Mouse (Mus musculus) CH12F3 (cell line): ENCODE data around the gene Kcnk4.
"Not testable (repeated sequence)": the region's sequence is repeated elsewhere in the genome, so short reads cannot be mapped to it uniquely, and the experiment has no call there.

Source experiments
- in situ Hi-C: fragments of 300-500 bp; cut with MboI; formaldehyde crosslinking; loops from 2 replicates; pipeline ENCODE4 v1.14.3; 2020; ENCODE audit warnings: low sequenced_read_pairs

Kcnk4 gene

DNA sequence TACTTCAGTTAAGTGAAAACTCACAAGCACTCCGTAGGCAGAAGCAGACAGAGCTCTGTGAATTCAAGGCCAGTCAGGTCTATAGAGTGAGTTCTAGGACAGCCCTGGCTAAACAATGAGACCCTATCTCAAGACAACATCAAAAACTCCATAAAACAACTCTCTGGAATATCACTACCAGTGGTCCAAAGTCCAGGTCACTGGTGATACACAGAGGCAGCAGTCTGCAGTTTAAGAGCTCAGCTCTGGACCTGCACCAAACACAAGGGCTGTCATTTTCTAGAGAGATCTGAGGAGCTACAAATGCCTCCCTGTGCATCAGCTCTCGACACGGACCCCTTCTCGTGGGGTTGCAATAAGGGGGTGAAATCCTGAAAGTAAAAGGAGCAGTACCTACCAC is 16.0 kb downstream of the Kcnk4 start:
- in situ Hi-C loops = no loop called here

DNA sequence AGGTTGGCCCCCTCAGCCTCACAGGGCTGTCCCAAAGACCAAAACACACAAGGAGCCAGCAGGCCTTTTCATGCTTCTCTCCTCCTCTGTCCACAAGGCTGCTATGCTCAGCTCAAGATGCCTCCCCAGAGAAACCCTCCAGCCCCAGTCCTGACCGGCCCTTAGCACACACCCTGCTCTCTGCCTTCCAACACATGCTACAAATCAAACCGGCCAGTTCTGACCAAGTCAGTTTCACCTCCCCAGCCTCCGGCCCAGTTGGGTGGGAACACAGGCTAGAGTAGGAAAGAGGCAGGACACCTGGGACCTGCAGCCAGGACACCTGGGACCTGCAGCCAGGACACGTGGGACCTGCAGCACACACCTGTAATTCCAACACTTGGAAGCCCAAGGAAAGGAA is 17.8 kb downstream of the Kcnk4 start:
- in situ Hi-C loops = no loop called here

DNA sequence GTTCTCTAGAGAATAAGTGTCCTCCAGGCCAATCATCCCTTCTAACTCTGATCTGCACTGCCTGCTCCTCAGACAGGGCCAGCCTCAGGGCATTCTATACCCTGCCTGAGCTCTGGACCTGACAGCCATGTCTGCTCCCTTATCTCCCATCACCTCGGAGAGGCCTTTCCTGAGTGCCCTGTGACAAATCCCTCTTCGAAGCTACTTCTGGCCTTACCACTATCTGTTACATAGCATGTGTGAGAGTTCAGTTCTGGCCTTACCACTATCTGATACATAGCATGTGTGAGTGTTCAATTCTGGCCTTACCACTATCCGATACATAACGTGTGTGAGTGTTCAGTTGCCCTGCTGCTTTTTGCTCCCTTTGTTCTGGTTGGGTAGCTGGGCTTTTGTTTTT is 19.0 kb downstream of the Kcnk4 start:
- in situ Hi-C loops = no loop called here

DNA sequence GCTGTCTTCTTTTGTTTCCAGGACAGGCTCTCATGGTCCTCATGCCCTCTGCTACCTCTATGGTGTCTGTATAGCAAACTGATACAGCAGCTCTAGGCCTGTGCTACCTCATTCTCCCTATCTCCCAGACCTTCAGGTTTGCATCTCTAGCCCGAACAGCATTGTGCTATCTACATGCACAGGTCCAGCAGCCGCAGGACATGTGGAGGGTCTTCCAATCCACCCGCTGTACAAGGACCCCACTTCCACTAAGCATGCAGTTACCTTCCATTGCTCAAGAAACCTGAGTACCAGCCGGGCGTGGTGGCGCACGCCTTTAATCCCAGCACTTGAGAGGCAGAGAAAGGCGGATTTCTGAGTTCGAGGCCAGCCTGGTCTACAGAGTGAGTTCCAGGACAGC is 19.8 kb downstream of the Kcnk4 start:
- in situ Hi-C loops = no loop called here

DNA sequence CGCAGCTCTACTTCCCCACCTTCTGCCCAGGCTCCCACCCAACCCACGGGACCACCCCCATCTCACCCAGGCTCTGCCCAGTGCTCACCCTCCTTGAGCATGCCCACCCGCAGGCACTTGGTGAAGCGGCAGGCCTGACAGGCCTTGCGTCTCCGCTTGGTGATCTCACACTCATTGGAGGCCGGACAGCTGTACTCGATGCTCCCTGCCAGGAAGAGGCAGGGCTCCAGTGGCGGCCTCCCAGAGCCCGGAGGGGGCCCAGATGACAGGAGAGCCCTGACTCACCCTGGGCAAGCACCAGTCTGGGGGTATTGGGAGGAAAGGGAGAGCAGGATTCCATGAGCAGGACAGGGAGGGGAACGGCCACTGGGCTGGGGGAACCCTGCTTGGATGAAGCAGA is 20.3 kb downstream of the Kcnk4 start:
- in situ Hi-C loops = no loop called here

DNA sequence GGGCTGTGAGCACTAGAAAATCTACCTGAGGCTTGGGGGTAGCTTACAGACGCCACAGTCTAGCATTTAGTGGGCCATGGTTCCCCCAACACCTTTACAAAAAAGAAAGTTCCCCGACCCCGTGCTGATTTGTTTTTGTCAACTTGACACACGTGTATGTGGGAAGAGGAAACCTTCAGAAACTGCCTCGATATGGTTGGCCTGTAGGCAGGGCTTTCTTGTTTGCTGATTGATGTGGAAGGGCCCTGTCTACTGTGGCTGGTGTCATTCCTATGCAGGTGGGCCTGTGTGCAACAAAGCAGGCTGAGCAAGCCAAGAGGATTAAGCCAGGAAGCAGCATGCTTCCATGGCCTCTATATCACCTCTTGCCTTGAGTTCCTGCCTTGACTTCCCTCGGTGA is 21.3 kb downstream of the Kcnk4 start:
- in situ Hi-C loops = no loop called here

DNA sequence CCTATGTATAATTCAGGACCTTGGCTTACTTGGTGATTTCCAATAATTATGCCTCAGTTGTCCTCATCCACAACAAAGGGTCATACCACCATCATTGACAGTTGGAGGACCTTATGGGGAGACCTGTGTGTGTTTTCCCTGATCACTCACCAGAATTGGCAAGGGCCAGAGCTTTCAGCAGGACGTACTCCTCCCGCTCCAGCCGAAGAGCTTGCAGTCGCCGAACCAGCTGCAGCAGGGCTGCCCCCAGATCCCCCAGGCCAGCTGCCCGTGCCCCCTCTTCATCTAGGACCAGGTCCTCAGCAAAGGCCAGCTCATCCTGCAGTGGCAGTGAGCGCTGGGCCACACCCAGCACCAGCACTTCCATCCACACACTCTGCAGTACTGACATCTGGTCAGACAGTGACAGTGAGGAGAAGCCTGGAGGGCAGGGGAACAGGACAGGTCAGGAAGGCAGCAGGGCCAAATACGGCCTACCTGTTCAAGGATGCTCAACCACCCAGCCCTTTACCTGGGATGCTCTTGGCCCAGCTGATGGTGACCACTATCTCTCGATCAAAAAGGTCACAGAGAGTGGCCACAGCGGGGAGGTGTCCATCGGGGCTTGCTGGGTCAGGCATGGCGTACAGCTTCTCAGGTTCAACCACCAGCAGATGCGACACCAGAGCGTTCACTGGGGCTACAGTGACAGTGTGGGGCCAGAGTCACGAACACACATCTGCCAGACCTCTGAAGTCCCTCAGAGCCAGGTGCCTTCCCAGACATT is 21.9 kb downstream of the Kcnk4 start:
- in situ Hi-C loops = no loop called here

DNA sequence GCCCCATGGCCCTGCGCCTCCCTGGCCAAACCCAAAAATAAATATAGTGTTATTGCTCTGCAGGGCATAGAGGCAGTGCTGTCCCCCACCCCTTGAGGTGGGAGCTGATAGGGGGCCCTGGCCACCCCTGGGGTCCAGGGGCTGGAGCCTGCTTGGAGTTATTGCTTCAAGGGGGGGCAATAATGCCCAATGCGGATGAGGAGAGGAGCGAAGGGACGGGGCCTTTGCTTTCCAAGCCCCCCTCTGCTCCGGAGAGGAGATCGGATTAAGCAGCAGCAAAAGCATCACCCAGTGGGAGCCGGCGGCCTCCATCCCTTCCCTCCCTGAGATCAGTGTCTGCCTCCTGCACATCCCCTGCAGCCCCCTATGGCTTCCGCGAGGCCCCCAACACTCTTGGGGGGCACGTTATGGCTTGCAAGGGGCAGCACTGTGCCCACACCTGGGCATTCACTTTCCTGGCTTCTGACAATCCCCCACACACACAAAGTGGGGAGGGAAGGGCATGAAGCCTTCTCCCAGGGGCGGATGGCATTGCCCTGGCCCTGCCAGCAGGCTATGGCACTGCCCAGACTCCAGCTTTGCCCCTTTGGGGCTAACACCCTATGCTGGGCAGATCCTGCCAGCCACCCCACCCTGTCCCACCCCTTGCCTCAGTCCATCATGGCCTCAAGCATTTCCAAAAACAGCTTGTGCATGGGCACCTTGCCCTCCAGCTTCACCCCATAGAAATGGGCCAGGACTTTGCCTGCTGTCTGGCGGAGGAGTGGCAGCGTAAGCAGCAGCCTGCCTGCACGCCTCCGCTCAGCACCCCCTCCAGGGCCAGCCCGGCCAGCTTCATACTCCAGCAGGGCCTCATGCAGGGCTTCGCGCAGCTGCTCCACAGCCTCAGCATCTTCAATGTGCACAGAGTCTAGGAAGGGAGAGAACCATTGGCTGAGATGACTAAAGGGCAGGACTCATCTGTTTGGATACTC is 22.9 kb downstream of the Kcnk4 start:
- in situ Hi-C loops = no loop called here

DNA sequence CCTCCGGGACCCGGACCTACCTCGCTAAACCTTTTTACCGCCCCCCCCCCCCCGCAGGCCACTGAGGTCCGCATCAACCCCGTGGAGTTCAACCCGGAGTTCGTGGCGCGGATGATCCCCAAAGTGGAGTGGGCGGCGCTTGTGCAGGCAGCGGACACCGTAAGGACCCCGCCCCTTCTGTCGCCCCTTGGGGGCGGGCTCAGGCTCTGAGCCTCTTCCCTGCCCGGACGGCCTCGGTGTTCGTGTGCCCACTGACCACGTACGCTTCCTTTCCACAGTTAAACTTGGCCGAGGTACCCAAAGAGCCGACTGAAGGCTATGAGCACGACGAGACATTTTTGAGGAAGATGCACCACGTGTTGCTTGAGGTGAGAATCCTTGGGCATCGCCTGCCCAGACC is 24.0 kb downstream of the Kcnk4 start:
- in situ Hi-C loops = not testable (repeated sequence)

DNA sequence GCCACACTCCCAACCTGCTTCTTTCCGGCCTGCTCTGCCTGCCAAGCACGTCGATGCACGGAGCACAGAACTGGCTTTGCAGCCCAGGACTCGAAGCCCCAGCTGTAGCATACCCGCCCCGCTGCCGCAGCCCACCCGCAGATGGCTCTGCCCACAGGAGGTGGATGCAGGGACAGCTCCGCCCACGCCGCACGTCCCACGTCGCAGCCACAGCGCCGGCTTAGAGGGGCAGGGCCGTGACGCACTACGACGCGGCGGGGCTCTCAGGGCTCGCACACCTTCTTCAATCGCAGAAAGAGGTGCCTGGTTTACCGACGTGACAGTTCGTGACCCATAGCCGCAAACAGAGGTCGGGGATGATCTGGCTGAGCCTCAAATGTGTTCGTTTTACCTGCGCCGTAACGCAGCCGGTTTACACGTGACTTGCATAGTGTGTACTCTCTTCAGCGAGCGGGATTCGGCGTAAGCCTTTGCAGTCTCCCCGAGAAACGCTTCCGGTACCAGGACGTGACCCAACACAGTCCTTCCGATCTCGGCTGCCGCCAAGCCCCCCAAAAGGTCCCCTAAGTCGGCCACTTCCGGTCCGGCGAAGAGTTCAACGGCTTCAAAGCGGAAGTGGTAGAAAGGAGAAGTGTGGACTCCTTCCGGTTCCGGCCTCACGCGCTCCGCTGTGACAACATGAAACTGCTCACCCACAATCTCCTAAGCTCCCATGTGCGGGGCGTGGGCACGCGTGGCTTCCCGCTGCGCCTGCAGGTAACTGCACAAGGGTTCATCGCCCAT is 24.6 kb downstream of the Kcnk4 start, which contains the start of the genes Trmt112 and Prdx5:
Gene Trmt112, plus strand, starts transcription at position 192 of the 783 bp plus-strand sequence.
Gene Prdx5, minus strand, starts transcription at position 600 of the 783 bp plus-strand sequence.
- in situ Hi-C loops = no loop called here

DNA sequence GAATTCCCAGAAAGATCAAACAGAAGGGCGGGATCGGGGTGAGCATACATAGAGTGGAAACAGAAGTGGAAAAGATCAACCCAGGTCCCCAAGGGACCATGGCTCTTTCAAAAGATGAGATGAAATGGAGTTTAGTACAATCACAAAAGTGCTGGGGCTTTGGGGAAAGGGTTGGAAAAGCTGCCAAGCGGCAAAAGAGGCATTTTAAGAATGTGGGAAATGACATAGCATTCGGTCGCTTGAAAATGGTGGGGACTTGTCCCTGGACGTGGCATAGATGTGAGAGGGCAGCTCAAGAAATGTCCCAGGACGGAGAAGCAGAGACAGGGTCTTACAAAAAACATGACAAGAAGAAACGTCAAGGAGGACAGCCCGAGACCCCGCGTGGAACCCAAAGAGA is 25.3 kb downstream of the Kcnk4 start:
- in situ Hi-C loops = no loop called here

DNA sequence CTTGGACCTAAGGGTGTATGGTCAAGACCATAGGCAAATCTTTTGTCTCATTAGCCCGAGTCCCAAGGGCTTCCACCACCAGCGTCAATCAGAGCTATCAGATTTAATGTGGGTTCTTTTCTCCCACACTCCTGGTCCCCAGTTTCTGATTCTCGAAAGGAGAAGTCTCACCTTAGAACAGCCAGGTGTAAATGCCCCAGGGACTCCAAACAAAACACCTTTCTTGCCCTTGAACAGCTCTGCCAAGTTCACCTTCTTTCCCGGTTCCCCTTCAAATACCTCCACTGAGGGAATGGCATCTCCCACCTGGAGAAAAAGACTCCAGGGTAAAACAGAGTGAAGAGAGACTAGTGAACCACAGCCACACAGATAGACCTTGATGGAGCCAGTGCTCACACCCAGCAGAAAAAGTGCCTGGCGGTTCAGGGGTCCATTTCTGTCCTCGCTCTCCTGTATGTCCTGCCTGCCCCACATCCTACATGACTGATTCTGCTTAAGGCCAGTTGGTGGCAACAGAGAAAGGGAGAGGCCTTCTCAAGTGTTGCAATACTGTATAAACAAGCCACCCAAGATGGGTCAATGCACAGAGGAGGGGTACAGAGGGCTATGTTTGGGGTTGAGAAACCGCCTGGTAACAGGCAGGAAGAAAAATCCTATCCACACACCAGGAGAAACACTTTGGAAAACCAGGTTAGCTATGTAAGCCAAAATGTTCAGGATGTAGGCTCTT is 26.3 kb downstream of the Kcnk4 start:
- in situ Hi-C loops = no loop called here

DNA sequence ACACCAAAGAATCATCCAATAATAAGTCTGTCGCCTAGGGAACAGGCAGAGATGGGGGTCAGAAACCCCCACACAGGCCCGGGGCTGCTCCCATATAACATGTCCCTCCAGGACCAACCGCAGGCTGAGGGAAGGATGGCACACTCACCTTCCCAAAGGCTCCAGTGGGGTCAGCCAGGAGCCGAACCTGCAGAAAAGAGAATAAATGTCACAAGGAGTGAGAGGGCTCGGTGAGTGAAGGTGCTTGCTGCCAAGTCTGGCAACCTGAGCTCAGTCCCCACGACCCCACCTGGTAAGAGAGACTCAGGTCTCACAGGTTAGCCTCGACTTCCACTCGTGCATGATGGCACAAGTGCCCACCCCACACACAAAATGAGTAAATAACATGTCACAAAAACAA is 27.2 kb downstream of the Kcnk4 start:
- in situ Hi-C loops = no loop called here

DNA sequence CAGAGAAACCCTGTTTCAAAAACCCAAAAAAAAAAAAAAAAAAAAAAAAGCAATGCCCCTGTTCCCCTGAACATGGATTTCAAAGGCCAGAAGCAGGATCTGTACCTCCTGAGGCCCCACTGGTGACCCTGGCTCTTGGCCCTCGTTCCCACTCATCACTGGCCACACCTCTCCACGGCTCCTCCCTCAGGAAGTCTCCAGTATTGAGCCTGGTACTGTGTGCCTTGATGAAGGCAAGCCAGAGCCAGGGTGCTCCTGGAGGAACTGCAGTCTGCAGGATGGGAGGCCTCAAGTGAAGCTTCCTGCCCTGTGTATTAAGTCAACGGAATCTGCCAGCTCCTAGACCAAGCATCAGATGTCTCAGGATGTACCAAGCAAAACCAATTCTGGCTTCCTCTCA is 28.1 kb downstream of the Kcnk4 start:
- in situ Hi-C loops = no loop called here

DNA sequence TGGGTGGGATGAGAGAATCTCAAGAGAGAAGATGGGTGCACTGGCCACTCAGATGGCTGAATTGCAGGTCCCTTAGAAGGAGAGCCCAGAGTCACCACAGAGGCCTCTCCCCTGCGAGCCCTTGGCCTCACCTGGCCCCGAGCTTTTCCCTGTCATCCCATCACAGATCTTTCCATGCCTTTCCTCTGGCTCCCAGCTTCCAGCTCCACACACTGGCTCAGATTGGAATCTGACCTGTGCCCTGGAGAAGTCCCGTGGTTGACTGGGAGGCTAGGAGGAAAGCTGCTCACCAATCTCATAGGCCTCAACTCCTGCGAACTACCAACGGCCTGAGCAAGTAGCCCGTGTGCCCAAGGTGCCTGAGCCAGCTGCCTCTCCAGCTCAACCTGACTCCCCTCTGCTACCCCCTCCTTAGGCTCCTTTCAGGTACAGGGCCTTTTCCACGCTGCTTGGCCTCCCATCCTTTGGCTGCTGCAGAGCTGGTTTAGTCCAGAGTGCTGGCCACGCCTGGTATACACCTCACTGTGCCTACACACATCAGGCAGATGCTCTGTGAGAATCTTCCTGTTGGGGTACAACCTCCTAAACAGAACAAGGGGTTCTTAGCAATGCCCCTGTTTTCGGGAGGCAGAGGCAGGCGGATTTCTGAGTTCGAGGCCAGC is 28.7 kb downstream of the Kcnk4 start:
- in situ Hi-C loops = no loop called here

DNA sequence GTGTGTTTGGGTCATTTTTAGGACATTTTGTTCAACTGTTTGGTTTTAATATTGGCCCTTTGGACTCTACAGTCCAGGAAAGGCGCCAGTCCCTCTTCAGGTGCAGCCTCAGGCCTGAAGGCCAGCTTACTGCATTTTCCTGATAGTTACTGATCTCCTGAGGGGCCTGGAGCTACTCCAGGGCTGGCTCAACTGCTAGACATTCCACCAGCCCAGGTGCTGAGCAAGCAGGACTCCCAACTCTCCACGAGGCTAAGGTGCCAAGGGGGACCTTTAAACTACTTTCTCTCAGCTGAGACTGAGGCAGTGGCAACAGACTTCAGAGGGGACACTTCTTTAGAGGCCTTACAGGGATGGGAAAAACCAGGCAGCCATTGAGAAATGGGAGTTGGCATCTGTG is 29.5 kb downstream of the Kcnk4 start:
- in situ Hi-C loops = no loop called here

DNA sequence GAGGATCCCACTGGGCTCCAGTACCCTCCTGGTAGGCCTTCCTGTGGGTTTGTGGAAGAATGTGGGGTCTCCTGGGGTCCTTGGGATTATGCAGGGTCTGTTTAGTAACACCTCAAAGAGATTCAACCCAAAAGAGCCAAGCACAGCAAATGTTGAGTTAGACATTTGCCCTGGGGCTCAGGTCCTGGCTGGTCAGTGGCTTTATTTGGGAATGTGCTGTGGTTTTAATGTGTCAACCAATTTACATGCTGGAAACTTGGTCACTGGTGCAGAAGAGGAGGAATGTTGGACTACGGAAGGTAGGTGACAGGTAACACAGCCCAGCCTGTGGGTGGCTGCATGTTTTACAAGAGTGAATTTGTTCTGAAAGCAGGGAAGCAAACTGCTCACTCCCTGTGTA is 31.3 kb downstream of the Kcnk4 start:
- in situ Hi-C loops = no loop called here

DNA sequence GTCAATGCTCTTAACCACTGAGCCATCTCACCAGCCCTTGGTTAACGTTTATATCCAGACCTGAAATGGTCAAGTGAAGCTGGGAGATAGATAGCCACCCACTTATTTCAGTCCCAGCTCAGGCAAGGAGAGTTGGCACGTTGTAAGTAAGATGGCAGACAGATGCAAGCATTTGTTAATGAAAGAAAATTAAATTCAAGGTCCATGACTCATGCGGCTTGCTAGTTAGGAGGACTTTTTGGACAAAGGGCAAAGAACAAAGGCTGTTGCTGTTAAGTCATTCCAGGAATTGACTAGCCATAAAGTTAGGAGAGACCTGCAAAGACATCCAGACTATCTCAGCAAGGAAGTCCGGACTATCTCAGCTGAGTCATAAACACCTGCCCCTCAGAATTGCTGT is 34.7 kb downstream of the Kcnk4 start:
- in situ Hi-C loops = no loop called here

DNA sequence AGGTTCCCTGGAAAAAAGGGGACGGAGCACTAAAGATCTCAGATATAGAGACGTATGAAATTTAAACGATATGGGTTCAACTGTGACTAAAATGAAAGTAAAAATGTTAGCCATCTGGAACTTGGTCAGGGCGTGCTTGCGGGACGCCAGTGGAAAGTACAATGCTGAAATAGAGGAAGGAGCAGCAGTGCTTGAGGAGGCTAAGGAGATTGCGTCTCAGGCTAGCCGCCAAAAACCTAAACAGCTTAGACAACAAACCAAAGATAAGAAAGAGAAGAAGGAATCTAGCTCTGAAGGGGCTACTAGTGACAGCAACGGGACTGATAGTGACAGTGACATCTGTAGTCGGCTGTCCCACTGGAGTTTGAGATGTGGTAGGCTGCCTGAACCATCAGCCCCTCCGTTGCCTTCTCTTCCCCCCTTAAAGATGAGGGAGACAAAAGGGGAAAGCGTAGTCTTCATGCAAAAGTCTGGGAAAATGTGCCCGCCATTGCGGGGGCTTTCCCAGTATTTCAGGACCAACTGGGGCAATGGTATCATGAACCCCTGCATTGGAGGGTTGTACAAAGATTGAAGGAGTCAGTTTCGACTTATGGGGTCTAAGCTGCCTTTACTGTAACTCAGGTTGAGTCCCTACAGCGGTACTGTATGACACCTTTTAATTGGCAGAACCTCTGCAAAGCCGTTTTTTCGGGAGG is 38.6 kb downstream of the Kcnk4 start:
- in situ Hi-C loops = not testable (repeated sequence)
